Mouse (Mus musculus): ENCODE data around the gene Epb41. TPM values are rescaled to one million over a fixed set of nuclear protein-coding genes. Genes with fewer than 3 reads are reported as not detected.

Epb41 gene
- polyA plus RNA-seq, 1 experiment from 2014 or later: 123 TPM

- 72% methylated on average over 10 of the region's 10 CpGs for WGBS
- Histone ChIP-seq H3K4me3 (no peak overlapping the region), H3K27me3 (ENCODE audit: low read depth, poor library complexity, severe bottlenecking) (no peaks in the 10 kb centered on the region), H3K4me1 (peaks cover 37% of the 10 kb centered on the region), H3K9me3 (replicated peaks) (no peaks in the 10 kb centered on the region), H3K36me3 (no peaks in the 10 kb centered on the region), H3K27ac (replicated peaks) (0 out of 2 replicates have a peak overlapping the region, but pooled peaks have one; percentile 46)
- DNase-seq (ENCODE audit: low spot score): no peak
These were observed 45.0 kb downstream of the Epb41 start for GRCm38 (mm10) chr4:132029851-132030741.

- DNase-seq (ENCODE audit: low spot score): no peak
- Histone ChIP-seq H3K36me3 (peaks cover 7% of the 10 kb centered on the region; the same call in 1 of the 2 replicates), H3K4me1 (peaks cover 33% of the 10 kb centered on the region), H3K4me3 (no peak overlapping the region), H3K27me3 (ENCODE audit: low read depth, poor library complexity, severe bottlenecking) (no peaks in the 10 kb centered on the region), H3K27ac (replicated peaks) (no peak overlapping the region), H3K9me3 (replicated peaks) (peaks cover 3% of the 10 kb centered on the region; the same call in 1 of the 2 replicates)
- WGBS: 97% methylated on average over 1 of the region's 1 CpGs
These were observed 47.3 kb downstream of the Epb41 start for GRCm38 (mm10) chr4:132027806-132028205.

DNA sequence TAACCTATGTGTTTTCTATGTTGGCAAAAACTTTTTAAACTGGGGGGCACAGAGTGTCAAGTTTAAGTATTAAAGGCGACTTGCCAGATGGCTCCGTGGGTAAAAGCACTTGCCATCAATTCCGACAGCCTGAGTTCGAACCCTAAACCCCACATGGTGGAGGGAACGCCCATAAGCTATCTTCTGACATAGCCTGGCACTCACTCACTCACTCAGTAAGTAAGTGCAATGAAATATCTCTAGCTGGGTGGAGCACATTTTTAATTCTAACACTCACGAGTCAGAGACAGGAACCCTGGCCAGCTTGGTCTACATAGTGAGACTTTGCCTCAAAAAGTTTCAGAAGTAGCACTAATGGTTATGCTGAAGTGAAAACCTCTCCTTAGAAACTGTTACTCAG lies 48.0 kb downstream of the Epb41 start:
- Histone ChIP-seq H3K4me1 (peaks cover 30% of the 10 kb centered on the region), H3K36me3 (peaks cover 13% of the 10 kb centered on the region; the same call in 1 of the 2 replicates), H3K27ac (replicated peaks) (no peak overlapping the region), H3K27me3 (ENCODE audit: low read depth, poor library complexity, severe bottlenecking) (no peaks in the 10 kb centered on the region), H3K9me3 (replicated peaks) (peaks cover 8% of the 10 kb centered on the region; the same call in 1 of the 2 replicates), H3K4me3 (no peak overlapping the region)
- DNase-seq (ENCODE audit: low spot score): no peak
- WGBS: 90% methylated on average over 6 of the region's 6 CpGs

GRCm38 (mm10) chr4:132025738-132026527 lies 49.2 kb downstream of the Epb41 start:
- H3K36me3 ChIP-seq: peaks cover 18% of the 10 kb centered on the region
- H3K27me3 ChIP-seq (ENCODE audit: low read depth, poor library complexity, severe bottlenecking): no peaks in the 10 kb centered on the region
- peaks cover 8% of the 10 kb centered on the region; the same call in 1 of the 2 replicates for H3K9me3 ChIP-seq (replicated peaks)
- H3K4me3 ChIP-seq: no peak overlapping the region
- H3K27ac ChIP-seq (replicated peaks): no peak overlapping the region
- DNase-seq (ENCODE audit: low spot score): no peak
- WGBS: 47% methylated on average over 5 of the region's 5 CpGs
- peaks cover 21% of the 10 kb centered on the region for H3K4me1 ChIP-seq

DNA sequence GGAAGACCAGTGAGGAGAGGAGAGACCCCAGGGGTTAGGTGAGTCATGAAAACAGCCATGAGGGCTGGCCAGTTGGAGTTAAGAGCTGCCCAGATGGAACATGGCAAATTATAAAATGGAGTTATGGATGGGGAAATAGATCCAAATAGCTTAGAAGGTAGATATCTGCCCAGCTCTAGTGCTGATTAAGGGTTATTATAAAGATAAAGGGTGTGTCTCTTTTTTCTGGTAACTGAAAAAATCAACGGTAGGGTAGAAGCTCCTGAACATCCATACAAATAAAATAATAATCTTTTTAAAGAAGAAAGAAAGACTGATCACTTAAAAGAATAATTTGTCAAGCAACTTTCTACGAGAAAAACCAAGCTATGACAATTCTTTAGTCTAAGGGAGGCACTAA lies 49.9 kb downstream of the Epb41 start:
- Histone ChIP-seq H3K9me3 (replicated peaks) (peaks cover 8% of the 10 kb centered on the region; the same call in 1 of the 2 replicates), H3K4me3 (no peak overlapping the region), H3K36me3 (peaks cover 18% of the 10 kb centered on the region), H3K27me3 (ENCODE audit: low read depth, poor library complexity, severe bottlenecking) (no peaks in the 10 kb centered on the region), H3K4me1 (peaks cover 14% of the 10 kb centered on the region), H3K27ac (replicated peaks) (no peak overlapping the region)
- 90% methylated on average over 2 of the region's 2 CpGs for WGBS
- DNase-seq (ENCODE audit: low spot score): no peak

DNA sequence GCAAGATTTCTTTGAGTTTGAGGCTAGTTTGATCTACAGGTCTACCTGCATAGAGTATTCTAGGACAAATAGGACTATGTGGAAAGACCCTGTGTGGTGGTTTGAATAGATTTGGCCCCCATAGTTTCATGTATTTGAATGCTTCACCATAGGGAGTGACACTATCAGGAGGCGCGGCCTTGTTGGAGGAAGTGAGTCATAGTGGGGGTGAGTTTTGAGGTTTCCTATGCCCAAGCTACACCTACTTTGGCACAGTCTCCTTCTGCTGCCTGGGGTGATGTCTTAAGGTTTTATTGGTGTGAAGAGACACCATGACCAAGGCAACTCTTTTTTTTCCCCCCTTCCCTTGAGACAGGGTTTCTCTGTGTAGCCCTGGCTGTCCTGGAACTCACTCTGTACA lies 51.3 kb downstream of the Epb41 start:
- H3K36me3 ChIP-seq: peaks cover 18% of the 10 kb centered on the region
- DNase-seq (ENCODE audit: low spot score): no peak
- WGBS: 96% methylated on average over 2 of the region's 2 CpGs
- no peak overlapping the region for H3K27ac ChIP-seq (replicated peaks)
- no peak overlapping the region for H3K4me3 ChIP-seq
- no peaks in the 10 kb centered on the region for H3K27me3 ChIP-seq (ENCODE audit: low read depth, poor library complexity, severe bottlenecking)
- H3K9me3 ChIP-seq (replicated peaks): peaks cover 8% of the 10 kb centered on the region; the same call in 1 of the 2 replicates
- H3K4me1 ChIP-seq: peaks cover 21% of the 10 kb centered on the region

- no peak for DNase-seq (ENCODE audit: low spot score)
- Histone ChIP-seq H3K4me3 (no peak overlapping the region), H3K4me1 (peaks cover 31% of the 10 kb centered on the region), H3K27me3 (ENCODE audit: low read depth, poor library complexity, severe bottlenecking) (no peaks in the 10 kb centered on the region), H3K36me3 (peaks cover 18% of the 10 kb centered on the region), H3K27ac (replicated peaks) (no peak overlapping the region), H3K9me3 (replicated peaks) (peaks cover 8% of the 10 kb centered on the region; the same call in 1 of the 2 replicates)
- WGBS: 92% methylated on average over 4 of the region's 4 CpGs
These were observed 52.5 kb downstream of the Epb41 start for GRCm38 (mm10) chr4:132022639-132023038.

DNA sequence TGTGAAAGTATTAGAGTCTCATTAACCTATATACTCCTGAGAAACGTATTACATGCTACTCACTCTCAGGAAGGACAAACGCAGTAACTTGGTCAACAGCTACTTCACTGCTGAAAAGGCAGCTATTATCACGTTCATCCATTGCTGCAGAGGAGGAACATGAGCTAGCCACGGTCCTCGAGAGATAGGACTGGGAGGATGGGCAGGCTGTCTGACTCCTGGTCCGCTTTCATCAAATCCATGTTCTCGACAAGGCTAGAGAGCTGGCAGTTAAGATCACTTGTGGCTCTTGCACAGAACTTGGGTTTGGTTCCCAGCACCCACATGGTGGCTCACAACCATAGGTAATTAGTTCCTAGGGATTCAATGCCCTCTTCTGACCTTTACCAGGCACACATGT lies 53.2 kb downstream of the Epb41 start:
- Histone ChIP-seq H3K4me3 (no peak overlapping the region), H3K27me3 (ENCODE audit: low read depth, poor library complexity, severe bottlenecking) (no peaks in the 10 kb centered on the region), H3K9me3 (replicated peaks) (peaks cover 8% of the 10 kb centered on the region; the same call in 1 of the 2 replicates), H3K27ac (replicated peaks) (no peak overlapping the region), H3K36me3 (peaks cover 18% of the 10 kb centered on the region), H3K4me1 (peaks cover 31% of the 10 kb centered on the region)
- WGBS: 94% methylated on average over 7 of the region's 7 CpGs
- DNase-seq (ENCODE audit: low spot score): no peak

GRCm38 (mm10) chr4:132018547-132018946 lies 56.6 kb downstream of the Epb41 start:
- 28% methylated on average over 4 of the region's 4 CpGs for WGBS
- H3K4me1 ChIP-seq: peaks cover 24% of the 10 kb centered on the region
- H3K27me3 ChIP-seq (ENCODE audit: low read depth, poor library complexity, severe bottlenecking): no peaks in the 10 kb centered on the region
- H3K27ac ChIP-seq (replicated peaks): 0 out of 2 replicates have a peak overlapping the region, but pooled peaks have one; percentile 33
- H3K36me3 ChIP-seq: peaks cover 10% of the 10 kb centered on the region
- H3K4me3 ChIP-seq: no peak overlapping the region
- no peak for DNase-seq (ENCODE audit: low spot score)
- H3K9me3 ChIP-seq (replicated peaks): peaks cover 5% of the 10 kb centered on the region; the same call in 1 of the 2 replicates

- no peaks in the 10 kb centered on the region for H3K27me3 ChIP-seq (ENCODE audit: low read depth, poor library complexity, severe bottlenecking)
- H3K4me3 ChIP-seq: no peak overlapping the region
- no peak overlapping the region for H3K27ac ChIP-seq (replicated peaks)
- no peaks in the 10 kb centered on the region for H3K9me3 ChIP-seq (replicated peaks)
- peaks cover 46% of the 10 kb centered on the region for H3K4me1 ChIP-seq
- no peak for DNase-seq (ENCODE audit: low spot score)
- H3K36me3 ChIP-seq: no peaks in the 10 kb centered on the region; the same call in 1 of the 2 replicates
- WGBS: 69% methylated on average over 3 of the region's 3 CpGs
These were observed 59.7 kb downstream of the Epb41 start for GRCm38 (mm10) chr4:132015374-132015773.

DNA sequence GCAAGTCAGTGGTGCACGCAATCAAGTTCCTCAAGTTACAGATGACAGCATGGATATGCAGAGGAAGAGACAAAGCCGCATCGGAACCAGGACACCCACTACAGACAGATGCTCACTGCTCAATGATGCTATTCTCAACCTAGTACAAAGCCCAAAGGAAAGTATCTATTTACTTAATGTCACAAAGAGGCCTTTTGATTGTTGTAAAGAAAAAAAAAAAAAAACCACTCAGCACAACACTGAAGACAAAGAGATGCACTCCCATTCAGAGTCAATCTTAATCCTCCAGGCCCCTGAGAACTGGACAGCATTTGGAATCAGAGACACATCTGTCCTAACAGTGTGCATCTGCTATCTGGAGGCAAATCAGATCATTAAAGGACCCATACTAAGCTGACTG lies 63.5 kb downstream of the Epb41 start:
- 44% methylated on average over 3 of the region's 3 CpGs for WGBS
- H3K4me3 ChIP-seq: no peak overlapping the region
- no peaks in the 10 kb centered on the region for H3K9me3 ChIP-seq (replicated peaks)
- peak overlapping the region; percentile 52; the same call in 1 of the 2 replicates for H3K27ac ChIP-seq (replicated peaks)
- peaks cover 8% of the 10 kb centered on the region for H3K36me3 ChIP-seq
- no peaks in the 10 kb centered on the region for H3K27me3 ChIP-seq (ENCODE audit: low read depth, poor library complexity, severe bottlenecking)
- H3K4me1 ChIP-seq: peaks cover 39% of the 10 kb centered on the region
- peak; percentile 20 for DNase-seq (ENCODE audit: low spot score)

DNA sequence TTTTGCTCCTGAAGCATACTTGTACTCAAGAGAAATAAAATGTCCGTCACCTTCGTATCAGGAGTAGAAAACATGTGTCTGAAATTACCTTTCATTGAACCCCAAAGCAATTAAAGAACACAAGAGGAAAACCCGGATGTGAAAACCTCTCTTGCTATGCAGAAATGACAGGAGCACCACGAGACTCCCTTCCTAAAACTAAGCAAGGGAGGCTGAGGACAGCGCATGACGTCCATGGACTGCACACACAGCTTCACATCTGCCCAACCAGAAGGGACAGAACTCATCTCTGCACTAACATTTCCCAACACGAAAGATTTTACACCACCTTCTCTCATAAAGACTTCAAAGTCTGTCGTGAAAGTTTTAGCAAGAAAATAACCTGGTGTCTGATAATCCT lies 64.7 kb downstream of the Epb41 start:
- DNase-seq (ENCODE audit: low spot score): no peak
- no peak overlapping the region for H3K27ac ChIP-seq (replicated peaks)
- 87% methylated on average over 8 of the region's 8 CpGs for WGBS

More for the DNA sequence above, 64.7 kb downstream of the Epb41 start:
- H3K9me3 ChIP-seq (replicated peaks): no peaks in the 10 kb centered on the region
- H3K4me1 ChIP-seq: peaks cover 38% of the 10 kb centered on the region
- H3K27me3 ChIP-seq (ENCODE audit: low read depth, poor library complexity, severe bottlenecking): no peaks in the 10 kb centered on the region
- H3K36me3 ChIP-seq: peaks cover 20% of the 10 kb centered on the region
- no peak overlapping the region for H3K4me3 ChIP-seq
